In genomic region chr2:94178321-94179029, GRCm38 (mm10) we compare ENCODE assay signal across 7 mouse cellular contexts. TPM values are rescaled to one million over a fixed set of nuclear protein-coding genes. Genes with fewer than 3 reads are reported as not detected.
DNase-seq lines count a peak whose midpoint lies in the region; ATAC-seq and TF ChIP-seq lines count a peak whose summit lies in the region.

No protein-coding gene starts in this region.

- no peaks in the 10 kb centered on the region for H3K4me1 ChIP-seq in embryonic facial prominence, embryonic 11.5 days (ENCODE audit: control insufficient read depth, insufficient read depth, low read length)
- H3K4me1 ChIP-seq in kidney, adult 2 months (ENCODE audit: control insufficient read depth, insufficient read depth, low read length) = peaks cover 3% of the 10 kb centered on the region; the same call in 1 of the 2 replicates
- H3K4me1 ChIP-seq in limb, embryonic 12.5 days (replicated peaks) = peaks cover 12% of the 10 kb centered on the region
- H3K4me1 ChIP-seq in midbrain, embryonic 15.5 days = peaks cover 14% of the 10 kb centered on the region
- H3K4me1 ChIP-seq in spleen, adult 2 months (ENCODE audit: control insufficient read depth, insufficient read depth, insufficient read length) = peaks cover 3% of the 10 kb centered on the region; the same call in 1 of the 2 replicates

- TF ChIP-seq CTCF in kidney, adult 2 months (conservative IDR thresholded peaks at IDR 0.05; ENCODE audit: insufficient read depth, insufficient read length, low read depth, low read length) = no peak
- no peak for TF ChIP-seq CTCF in spleen, adult 2 months (IDR thresholded peaks at IDR 0.05; ENCODE audit: extremely low read depth, insufficient read depth, insufficient read length, insufficient replicate concordance)

- WGBS in embryonic facial prominence, embryonic 11.5 days = under 1% methylated on average over 22 of the region's 22 CpGs
- WGBS in kidney, adult 2 months = under 1% methylated on average over 22 of the region's 22 CpGs
- 3% methylated on average over 22 of the region's 22 CpGs for WGBS in limb, embryonic 12.5 days
- WGBS in midbrain, embryonic 15.5 days = 1% methylated on average over 22 of the region's 22 CpGs
- 2% methylated on average over 22 of the region's 22 CpGs for WGBS in spleen, adult 2 months

- peak overlapping the region; percentile 96 for H3K4me3 ChIP-seq in embryonic facial prominence, embryonic 11.5 days (ENCODE audit: low read depth, low read length)
- H3K4me3 ChIP-seq in kidney, adult 2 months (ENCODE audit: insufficient read depth, low read depth, low read length) = peak overlapping the region; percentile 97
- H3K4me3 ChIP-seq in limb, embryonic 12.5 days (replicated peaks) = peak overlapping the region; percentile 72
- H3K4me3 ChIP-seq in midbrain, embryonic 15.5 days = peak overlapping the region; percentile 91
- peak overlapping the region; percentile 86 for H3K4me3 ChIP-seq in spleen, adult 2 months (ENCODE audit: extremely low read depth, insufficient read depth, insufficient read length)

- DNase-seq in adrenal gland, postnatal 14 days = peak; percentile 93
- DNase-seq in embryonic facial prominence, embryonic 11.5 days (ENCODE audit: low spot score) = peak; percentile 95
- peak; percentile 91 to 96 for DNase-seq in heart, adult 18-20 months
- DNase-seq in kidney, adult 2 months = peak; percentile 94
- DNase-seq in spleen, adult 2 months (ENCODE audit: low read depth in 1 of 2, low spot score in 2 of 2) = peak; percentile 69 to 84

- H3K9me3 ChIP-seq in embryonic facial prominence, embryonic 11.5 days (replicated peaks; ENCODE audit: control insufficient read depth, low read length) = no peaks in the 10 kb centered on the region
- no peaks in the 10 kb centered on the region for H3K9me3 ChIP-seq in limb, embryonic 12.5 days
- no peaks in the 10 kb centered on the region for H3K9me3 ChIP-seq in midbrain, embryonic 15.5 days

- no peak overlapping the region for H3K27ac ChIP-seq in embryonic facial prominence, embryonic 11.5 days (replicated peaks; ENCODE audit: low read depth, low read length)
- H3K27ac ChIP-seq in kidney, adult 2 months (ENCODE audit: insufficient read depth, low read depth, low read length) = peak overlapping the region; percentile 66
- H3K27ac ChIP-seq in limb, embryonic 12.5 days = no peak overlapping the region
- no peak overlapping the region for H3K27ac ChIP-seq in midbrain, embryonic 15.5 days
- H3K27ac ChIP-seq in spleen, adult 2 months (ENCODE audit: insufficient read depth, low read length) = no peak overlapping the region

- H3K4me2 ChIP-seq in embryonic facial prominence, embryonic 11.5 days (ENCODE audit: low read depth, low read length) = peak overlapping the region; percentile 74
- H3K4me2 ChIP-seq in limb, embryonic 12.5 days = peak overlapping the region; percentile 62
- H3K4me2 ChIP-seq in midbrain, embryonic 15.5 days = peak overlapping the region; percentile 83

- H3K27me3 ChIP-seq in embryonic facial prominence, embryonic 11.5 days (ENCODE audit: control insufficient read depth, insufficient read depth, low read length) = no peaks in the 10 kb centered on the region; the same call in 1 of the 2 replicates
- no peaks in the 10 kb centered on the region for H3K27me3 ChIP-seq in kidney, adult 2 months (replicated peaks; ENCODE audit: control insufficient read depth, insufficient read depth, low read length)
- peaks cover 9% of the 10 kb centered on the region for H3K27me3 ChIP-seq in limb, embryonic 12.5 days
- H3K27me3 ChIP-seq in midbrain, embryonic 15.5 days (replicated peaks) = no peaks in the 10 kb centered on the region
- no peaks in the 10 kb centered on the region for H3K27me3 ChIP-seq in spleen, adult 2 months (ENCODE audit: control insufficient read depth, insufficient read depth, low read length)

- peak overlapping the region; percentile 94 for H3K9ac ChIP-seq in embryonic facial prominence, embryonic 11.5 days (replicated peaks; ENCODE audit: low read length)
- peak overlapping the region; percentile 86 for H3K9ac ChIP-seq in limb, embryonic 12.5 days (replicated peaks)
- H3K9ac ChIP-seq in midbrain, embryonic 15.5 days = peak overlapping the region; percentile 85

- no peak for TF ChIP-seq POLR2A in kidney, adult 2 months (IDR thresholded peaks at IDR 0.05; ENCODE audit: low read depth, low read length)
- TF ChIP-seq POLR2A in spleen, adult 2 months (IDR thresholded peaks at IDR 0.05; ENCODE audit: low read depth, low read length) = no peak

- no peaks in the 10 kb centered on the region for H3K36me3 ChIP-seq in embryonic facial prominence, embryonic 11.5 days (replicated peaks; ENCODE audit: control insufficient read depth, insufficient read depth, low read depth, low read length)
- no peaks in the 10 kb centered on the region for H3K36me3 ChIP-seq in kidney, adult 2 months (ENCODE audit: control insufficient read depth, insufficient read depth, low read length)
- H3K36me3 ChIP-seq in limb, embryonic 12.5 days = no peaks in the 10 kb centered on the region
- no peaks in the 10 kb centered on the region for H3K36me3 ChIP-seq in midbrain, embryonic 15.5 days (replicated peaks)
- H3K36me3 ChIP-seq in spleen, adult 2 months (ENCODE audit: control insufficient read depth, insufficient read depth, low read length) = no peaks in the 10 kb centered on the region

- ATAC-seq in embryonic facial prominence, embryonic 11.5 days (replicated peaks; ENCODE audit: insufficient number of reproducible peaks, low FRiP score, low TSS enrichment, low read depth) = peak; percentile 95
- peak; percentile 97 for ATAC-seq in limb, embryonic 12.5 days (ENCODE audit: insufficient number of reproducible peaks, insufficient read depth, low FRiP score, low TSS enrichment, low read depth)
- ATAC-seq in midbrain, embryonic 15.5 days (replicated peaks) = peak; percentile 99

RNA-seq across cellular contexts. Expression of gene Hsd17b12, which starts 20.7 kb away (rescaled TPM):
- total RNA-seq in adrenal gland, postnatal 14 days (2021) = 169 and 178 TPM in 2 replicates
- polyA plus RNA-seq in embryonic facial prominence, embryonic 11.5 days (2014; fragmentation: Nextera tagmentation; extraction: Ambion mirVana) = 126 and 128 TPM in 2 replicates
- total RNA-seq in heart, adult 18-20 months (2021) = 10 to 100 TPM; 20.8 to 29.6 TPM
- 27.2 and 32.4 TPM in 2 replicates for polyA plus RNA-seq in kidney, adult 2 months (2012; rRNA removed)
- 96.7 and 98.2 TPM in 2 replicates for polyA plus RNA-seq in limb, embryonic 12.5 days (2016; fragmentation: Nextera tagmentation; extraction: Ambion mirVana)
- 132 and 135 TPM in 2 replicates for polyA plus RNA-seq in midbrain, embryonic 15.5 days (2015; fragmentation: Nextera tagmentation; extraction: Ambion mirVana)
- polyA plus RNA-seq in spleen, adult 2 months (2012; rRNA removed) = 8.6 and 9.7 TPM in 2 replicates
